Mouse (Mus musculus) left cerebral cortex, adult 9 months (tissue): ENCODE results near the gene Cpe.
A peak's percentile ranks its signal among the peaks of the same experiment; 100 is the strongest.
"Not testable (repeated sequence)": the region's sequence is repeated elsewhere in the genome, so short reads cannot be mapped to it uniquely, and the experiment has no call there.

ENCODE experiments used
- DNase-seq, 2 experiments: peaks; one replicate each; pipeline ENCODE4 v3.0.0; 2022; ENCODE audit warnings: low spot score in 2 of 2

Cpe gene

GRCm38 (mm10) chr8:64674951-64675585, 17.8 kb downstream of the Cpe start:
- no peak for DNase-seq

- no peak for DNase-seq
Observed at GRCm38 (mm10) chr8:64672920-64673319, 19.9 kb downstream of the Cpe start.

GRCm38 (mm10) chr8:64671937-64672336, 20.9 kb downstream of the Cpe start:
- no peak for DNase-seq

GRCm38 (mm10) chr8:64666305-64666704, 26.5 kb downstream of the Cpe start:
- not testable (repeated sequence) for DNase-seq

- DNase-seq: no peak
Observed at GRCm38 (mm10) chr8:64665563-64665962, 27.3 kb downstream of the Cpe start.

- DNase-seq: peak in 1 of 2 experiments; percentile 43
Observed at GRCm38 (mm10) chr8:64664811-64665210, 28.0 kb downstream of the Cpe start.

- DNase-seq: no peak
Observed at GRCm38 (mm10) chr8:64664350-64664749, 28.5 kb downstream of the Cpe start.

- peak in 1 of 2 experiments; percentile 65 for DNase-seq
Observed at GRCm38 (mm10) chr8:64659097-64659496, 33.8 kb downstream of the Cpe start.

GRCm38 (mm10) chr8:64657980-64658401, 34.9 kb downstream of the Cpe start:
- peak in 1 of 2 experiments; percentile 87 for DNase-seq

GRCm38 (mm10) chr8:64657517-64657916, 35.3 kb downstream of the Cpe start:
- DNase-seq: no peak

GRCm38 (mm10) chr8:64655887-64656286, 37.0 kb downstream of the Cpe start:
- DNase-seq: no peak

GRCm38 (mm10) chr8:64655087-64655486, 37.8 kb downstream of the Cpe start:
- no peak for DNase-seq

GRCm38 (mm10) chr8:64652285-64652684, 40.6 kb downstream of the Cpe start:
- DNase-seq: peak in 1 of 2 experiments; percentile 47

- DNase-seq: no peak
Observed at GRCm38 (mm10) chr8:64648063-64648462, 44.8 kb downstream of the Cpe start.

GRCm38 (mm10) chr8:64647148-64647547, 45.7 kb downstream of the Cpe start:
- DNase-seq: no peak

- DNase-seq: no peak
Observed at GRCm38 (mm10) chr8:64646421-64646820, 46.4 kb downstream of the Cpe start.

GRCm38 (mm10) chr8:64644108-64645005, 48.5 kb downstream of the Cpe start:
- no peak for DNase-seq

GRCm38 (mm10) chr8:64643382-64643781, 49.5 kb downstream of the Cpe start:
- DNase-seq: no peak

- no peak for DNase-seq
Observed at GRCm38 (mm10) chr8:64642799-64643198, 50.1 kb downstream of the Cpe start.

GRCm38 (mm10) chr8:64640599-64640998, 52.3 kb downstream of the Cpe start:
- DNase-seq: no peak

GRCm38 (mm10) chr8:64639676-64640075, 53.2 kb downstream of the Cpe start:
- no peak for DNase-seq

GRCm38 (mm10) chr8:64634901-64635300, 58.0 kb downstream of the Cpe start:
- DNase-seq: no peak
